Mouse (Mus musculus) left cerebral cortex, postnatal 14 days (tissue): ENCODE results near the gene H13. TPM values are rescaled to one million over a fixed set of nuclear protein-coding genes. Genes with fewer than 3 reads are reported as not detected.

Experiments
- DNase-seq, 2 experiments: peaks; one replicate each; pipeline ENCODE4 v3.0.0; 2021 to 2022; ENCODE audit warnings: low spot score in 2 of 2, mixed read lengths in 1 of 2
- intact Hi-C: fragments of 180-260 bp; cut with DNase I; formaldehyde crosslinking; loops from one replicate; pipeline ENCODE4 v1.15.1; 2025
- total RNA-seq, 2 experiments: library from RNA; stranded (reverse); gene quantifications; 2 replicates each; pipeline ENCODE4 v1.2.3; 2021

The H13 gene
- total RNA-seq, 2 experiments from 2014 or later, result 90.8 to 90.9 TPM

GRCm38 (mm10) chr2:152753944-152754711 lies 84.9 kb downstream of the H13 start, which contains the start of gene Cox4i2:
Cox4i2 (plus strand) TSS chr2:152754173.
- DNase-seq, result no peak
- intact Hi-C loops, result no loop called here

- DNase-seq, result no peak
- intact Hi-C loops, result no loop called here
These were observed 87.5 kb downstream of the H13 start for GRCm38 (mm10) chr2:152756474-152757393.

GRCm38 (mm10) chr2:152757478-152757877 lies 88.2 kb downstream of the H13 start:
- DNase-seq, result no peak
- intact Hi-C loops, result no loop called here

Other genes with a start within 250 kb of the H13 start
- gene Defb23, start 204.8 kb upstream of the H13 start, total RNA-seq, result not detected
- gene Defb20, start 192.4 kb upstream of the H13 start, total RNA-seq, result not detected
- not detected for gene Defb22, start 179.3 kb upstream of the H13 start, total RNA-seq
- gene Defb26, start 157.8 kb upstream of the H13 start, total RNA-seq, result not detected
- not detected for gene Defb28, start 151.2 kb upstream of the H13 start, total RNA-seq
- not detected for gene Defb29, start 129.4 kb upstream of the H13 start, total RNA-seq
- not detected for gene Gm17416, start 100.1 kb upstream of the H13 start, total RNA-seq
- gene Defb21, start 96.7 kb upstream of the H13 start, total RNA-seq, result not detected
- not detected for gene Defb19, start 89.1 kb upstream of the H13 start, total RNA-seq
- gene Defb45, start 70.1 kb upstream of the H13 start, total RNA-seq, result not detected
- not detected for gene Defb36, start 65.1 kb upstream of the H13 start, total RNA-seq
- gene Defb25, start 46.4 kb upstream of the H13 start, total RNA-seq, result not detected
- under 1 TPM; 0.90 to 0.99 TPM for gene Rem1, start 42.5 kb upstream of the H13 start, total RNA-seq
- 10 to 100 TPM; 17.9 to 20.4 TPM for gene Mcts2, start 17.6 kb downstream of the H13 start, total RNA-seq
- 10 to 100 TPM; 19.5 to 26.4 TPM for gene Id1, start 66.8 kb downstream of the H13 start, total RNA-seq
- gene Cox4i2, start 84.7 kb downstream of the H13 start, total RNA-seq, result 1 to 10 TPM; 2.3 to 2.8 TPM
- 100 to 1,000 TPM; 120 to 127 TPM for gene Bcl2l1, start 162.3 kb downstream of the H13 start, total RNA-seq
- gene Tpx2, start 178.5 kb downstream of the H13 start, total RNA-seq, result 1 to 10 TPM; 2.6 to 3.0 TPM
- not detected for gene Mylk2, start 241.9 kb downstream of the H13 start, total RNA-seq